Mouse (Mus musculus) C2C12 (cell line): ENCODE data around the gene Lgi4. TPM values are rescaled to one million over a fixed set of nuclear protein-coding genes. Genes with fewer than 3 reads are reported as not detected.

ENCODE experiments used
- H3K27me3 ChIP-seq: one replicate; pipeline ENCODE4 v1.6.1; 2011; ENCODE audit not compliant: control insufficient read depth, insufficient read depth, insufficient read length
- H3K36me3 ChIP-seq: one replicate; pipeline ENCODE4 v1.6.1; 2011; ENCODE audit not compliant: control insufficient read depth, insufficient read depth
- H3K4me3 ChIP-seq: one replicate; pipeline ENCODE4 v1.5.1; 2011; ENCODE audit warnings: mild to moderate bottlenecking, control low read depth; ENCODE audit not compliant: poor library complexity, insufficient read depth, severe bottlenecking
- H3K79me2 ChIP-seq: one replicate; pipeline ENCODE4 v1.6.1; 2011; ENCODE audit not compliant: control insufficient read depth, insufficient read depth
- H3K79me3 ChIP-seq: one replicate; pipeline ENCODE4 v1.6.1; 2011; ENCODE audit warnings: low read depth, control low read depth
- H3ac ChIP-seq: one replicate; pipeline ENCODE3; 2011; ENCODE audit warnings: low read depth; ENCODE audit not compliant: control insufficient read depth, insufficient read length
- CEBPB ChIP-seq: IDR thresholded peaks from one replicate; pipeline ENCODE4 v1.6.1; 2011; ENCODE audit warnings: low read depth, mild to moderate bottlenecking, control low read depth, moderate library complexity
- CTCF ChIP-seq: IDR thresholded peaks from one replicate; pipeline ENCODE4 v1.5.1; 2011; ENCODE audit not compliant: control insufficient read depth, insufficient read depth, insufficient read length
- FOSL1 ChIP-seq: IDR thresholded peaks from one replicate; pipeline ENCODE4 v1.8.0; 2011; ENCODE audit warnings: mild to moderate bottlenecking, low read length; ENCODE audit not compliant: poor library complexity, insufficient read depth, severe bottlenecking
- MAX ChIP-seq: IDR thresholded peaks from one replicate; pipeline ENCODE4 v1.6.1; 2011; ENCODE audit warnings: mild to moderate bottlenecking, control low read depth
- MYOD1 ChIP-seq: IDR thresholded peaks from one replicate; pipeline ENCODE4 v1.6.1; 2011; ENCODE audit warnings: low read depth; ENCODE audit not compliant: control insufficient read depth, insufficient read length
- MYOG ChIP-seq: IDR thresholded peaks from one replicate; pipeline ENCODE4 v1.6.1; 2011; ENCODE audit not compliant: control insufficient read depth, insufficient read length; ENCODE audit errors: extremely low read depth
- USF1 ChIP-seq: IDR thresholded peaks from one replicate; pipeline ENCODE4 v1.6.1; 2011; ENCODE audit warnings: low read depth, mild to moderate bottlenecking, control low read depth, moderate library complexity
- polyA plus RNA-seq: library from polyadenylated mRNA; unstranded; fragments of >200 nt; fragmentation: generic; extraction: Trizol; gene quantifications from one replicate; pipeline ENCODE4 v1.2.1, GENCODE M21; 2012; ENCODE audit warnings: missing spikeins

Lgi4 gene
- polyA plus RNA-seq, 1 experiment = 0.02 TPM

- no peaks in the 10 kb centered on the region for H3K79me2 ChIP-seq
- no peak overlapping the region for H3ac ChIP-seq
- TF ChIP-seq MYOD1 (no peak), CEBPB (no peak), FOSL1 (no peak), MYOG (no peak), MAX (no peak), USF1 (no peak), CTCF (no peak)
- no peak overlapping the region for H3K4me3 ChIP-seq
- peaks cover 27% of the 10 kb centered on the region for H3K27me3 ChIP-seq
- no peaks in the 10 kb centered on the region for H3K79me3 ChIP-seq
- H3K36me3 ChIP-seq = no peaks in the 10 kb centered on the region
Measured at GRCm38 (mm10) chr7:31074061-31074712, 15.0 kb downstream of the Lgi4 start.

- peaks cover 22% of the 10 kb centered on the region for H3K27me3 ChIP-seq
- TF ChIP-seq MAX (no peak), CTCF (no peak), MYOG (no peak), CEBPB (no peak), USF1 (no peak), FOSL1 (no peak), MYOD1 (no peak)
- H3K79me2 ChIP-seq = no peaks in the 10 kb centered on the region
- H3ac ChIP-seq = no peak overlapping the region
- H3K36me3 ChIP-seq = no peaks in the 10 kb centered on the region
- H3K4me3 ChIP-seq = no peak overlapping the region
- H3K79me3 ChIP-seq = no peaks in the 10 kb centered on the region
Measured at GRCm38 (mm10) chr7:31074713-31075069, 15.5 kb downstream of the Lgi4 start.

GRCm38 (mm10) chr7:31076492-31076891 is 17.4 kb downstream of the Lgi4 start, which contains the start of gene Fxyd3:
Fxyd3 (minus strand) TSS chr7:31076704.
- H3K79me2 ChIP-seq = no peaks in the 10 kb centered on the region
- H3K79me3 ChIP-seq = no peaks in the 10 kb centered on the region
- no peaks in the 10 kb centered on the region for H3K36me3 ChIP-seq
- TF ChIP-seq MYOD1 = no peak
- TF ChIP-seq MAX = no peak
- TF ChIP-seq CTCF = no peak
- TF ChIP-seq CEBPB = no peak
- no peak for TF ChIP-seq MYOG
- no peak for TF ChIP-seq FOSL1
- TF ChIP-seq USF1 = no peak
- peaks cover 11% of the 10 kb centered on the region for H3K27me3 ChIP-seq
- no peak within 1 kb of the TSS for H3K4me3 ChIP-seq
- H3ac ChIP-seq = no peak within 1 kb of the TSS

- no peaks in the 10 kb centered on the region for H3K36me3 ChIP-seq
- H3K27me3 ChIP-seq = peaks cover 11% of the 10 kb centered on the region
- no peak overlapping the region for H3K4me3 ChIP-seq
- no peak overlapping the region for H3ac ChIP-seq
- TF ChIP-seq MYOD1 = no peak
- no peak for TF ChIP-seq MAX
- TF ChIP-seq USF1 = no peak
- TF ChIP-seq FOSL1 = no peak
- no peak for TF ChIP-seq MYOG
- TF ChIP-seq CTCF = no peak
- TF ChIP-seq CEBPB = no peak
- H3K79me3 ChIP-seq = no peaks in the 10 kb centered on the region
- H3K79me2 ChIP-seq = no peaks in the 10 kb centered on the region
Measured at GRCm38 (mm10) chr7:31077470-31077869, 18.3 kb downstream of the Lgi4 start.

GRCm38 (mm10) chr7:31077885-31078445 is 18.8 kb downstream of the Lgi4 start:
- H3K27me3 ChIP-seq = peaks cover 11% of the 10 kb centered on the region
- no peak overlapping the region for H3ac ChIP-seq
- no peaks in the 10 kb centered on the region for H3K36me3 ChIP-seq
- H3K79me2 ChIP-seq = no peaks in the 10 kb centered on the region
- no peaks in the 10 kb centered on the region for H3K79me3 ChIP-seq
- no peak overlapping the region for H3K4me3 ChIP-seq
- TF ChIP-seq MYOD1 = no peak
- TF ChIP-seq CEBPB = no peak

GRCm38 (mm10) chr7:31079670-31080069 is 20.5 kb downstream of the Lgi4 start:
- TF ChIP-seq CTCF (no peak), USF1 (no peak), CEBPB (no peak), MYOD1 (no peak), MYOG (no peak), MAX (no peak), FOSL1 (no peak)
- no peaks in the 10 kb centered on the region for H3K79me3 ChIP-seq
- peaks cover 11% of the 10 kb centered on the region for H3K27me3 ChIP-seq
- H3K79me2 ChIP-seq = no peaks in the 10 kb centered on the region
- H3ac ChIP-seq = no peak overlapping the region
- H3K4me3 ChIP-seq = no peak overlapping the region
- no peaks in the 10 kb centered on the region for H3K36me3 ChIP-seq
